Mouse (Mus musculus) adrenal gland, postnatal 0 days (tissue): ENCODE measurements around the gene Tfap2c. TPM values are rescaled to one million over a fixed set of nuclear protein-coding genes. Genes with fewer than 3 reads are reported as not detected.

Source experiments
- polyA plus RNA-seq: library from polyadenylated mRNA; unstranded; fragments of >200 nt; fragmentation: Nextera tagmentation; extraction: Ambion mirVana; gene quantifications from 2 replicates; pipeline ENCODE4 v1.2.1, GENCODE M21; 2015

Gene Tfap2c
- 0.08 and 0.10 TPM in 2 replicates for polyA plus RNA-seq

DNA sequence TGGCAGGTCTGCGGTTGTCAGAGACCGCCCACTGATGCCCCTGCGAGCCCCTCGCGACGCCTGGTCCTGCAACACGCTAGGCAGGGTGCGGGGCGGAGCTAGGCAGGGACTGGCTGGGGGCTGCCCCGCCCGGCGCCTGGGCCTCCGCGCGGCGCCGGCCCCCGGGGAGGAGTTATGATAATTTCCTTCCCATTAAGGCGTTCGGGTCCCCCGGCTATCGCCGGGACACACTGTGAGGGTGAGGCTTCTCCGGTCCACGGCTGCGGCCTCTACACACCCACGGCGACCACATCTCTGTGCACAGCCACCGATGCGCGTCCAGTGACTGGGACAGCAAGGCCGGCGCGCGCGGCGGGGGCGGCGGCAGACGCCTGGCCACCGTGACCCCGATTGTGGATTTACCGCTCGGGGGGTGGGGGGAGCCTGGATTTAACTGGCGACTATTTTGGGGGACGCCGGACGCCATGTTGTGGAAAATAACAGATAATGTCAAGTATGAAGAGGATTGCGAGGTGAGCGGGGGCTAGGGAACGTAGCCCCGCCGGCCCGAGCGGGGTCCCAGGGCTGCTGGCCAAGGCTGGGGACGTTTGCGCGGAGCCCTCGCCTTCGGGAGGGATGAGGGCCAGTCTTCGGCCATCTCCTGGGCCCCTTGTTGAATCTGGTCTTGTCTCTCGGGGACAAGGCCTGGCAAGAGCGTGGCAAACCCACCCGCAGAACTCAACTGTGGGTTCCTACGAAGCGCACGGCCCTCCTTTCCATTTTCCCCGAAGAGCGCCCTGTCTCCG is at the start of gene Tfap2c:
TSS of gene Tfap2c (plus strand) at position 223 of the 785 bp plus-strand sequence.

Other genes starting within 250 kb of the Tfap2c start
- 17.3 and 28.5 TPM in 2 replicates for gene Fam210b, start 204.0 kb upstream of the Tfap2c start, polyA plus RNA-seq
- 20.1 and 20.6 TPM in 2 replicates for gene Aurka, start 179.1 kb upstream of the Tfap2c start, polyA plus RNA-seq
- 21.7 and 24.6 TPM in 2 replicates for gene Cstf1, start 178.9 kb upstream of the Tfap2c start, polyA plus RNA-seq
- 0.13 and 0.23 TPM in 2 replicates for gene Cass4, start 155.8 kb upstream of the Tfap2c start, polyA plus RNA-seq
- gene Rtf2, start 109.0 kb upstream of the Tfap2c start, polyA plus RNA-seq: 63.1 and 83.8 TPM in 2 replicates
- 0.20 and 0.86 TPM in 2 replicates for gene Gcnt7, start 91.0 kb upstream of the Tfap2c start, polyA plus RNA-seq
- gene Fam209, start 77.1 kb upstream of the Tfap2c start, polyA plus RNA-seq: 0.26 TPM in 1 of 2 replicates, not detected in the other